Comparison of ENCODE assay signal across 28 mouse cellular contexts in genomic region chr4:26542511-26542910, GRCm38 (mm10).
DNase-seq lines count a peak whose midpoint lies in the region; ATAC-seq and TF ChIP-seq lines count a peak whose summit lies in the region.
"Had no signal": no experiment of that assay in that cellular context is flagged by ENCODE, and none has a peak within 500 bp of the region (broad histone marks: within the 10 kb centered on the region; RNA-seq: fewer than 3 reads in every experiment).

No protein-coding gene starts in this region.

- DNase-seq in lung, embryonic 14.5 days = peak; percentile 3
- DNase-seq in lung, adult 2 months = no peak
- DNase-seq in intestine, embryonic 14.5 days (ENCODE audit: low spot score) = no peak
- peak; percentile 78 for DNase-seq in yolk sac, embryonic 10.5 days (ENCODE audit: low spot score)
- DNase-seq in urinary bladder, postnatal 14 days (ENCODE audit: low spot score) = no peak
- DNase-seq in heart, postnatal 14 days = no peak
- DNase-seq: adrenal gland, adult 8-10 months; adrenal gland, postnatal 25 days; cerebellum, adult 11-12 months; cerebellum, adult 8-10 months; cerebellum, postnatal 14 days; gastrocnemius, postnatal 36 days; heart, adult 2 months; heart, postnatal 4 days; kidney, adult 11 months; kidney, adult 8-10 months had no signal

- H3K4me3 ChIP-seq in lung, embryonic 14.5 days (ENCODE audit: low read depth, low read length) = no peak overlapping the region
- H3K4me3 ChIP-seq in lung, adult 2 months (replicated peaks; ENCODE audit: extremely low read depth, low read depth, low read length) = no peak overlapping the region
- no peak overlapping the region for H3K4me3 ChIP-seq in intestine, embryonic 14.5 days (ENCODE audit: low read depth, low read length)
- H3K4me3 ChIP-seq in intestine, postnatal 0 days (ENCODE audit: low read depth, low read length) = no peak overlapping the region
- H3K4me3 ChIP-seq: embryonic facial prominence, embryonic 12.5 days; embryonic facial prominence, embryonic 15.5 days; forebrain, embryonic 12.5 days; forebrain, embryonic 15.5 days; heart, adult 2 months; heart, embryonic 10.5 days; heart, embryonic 13.5 days had no signal

- H3K4me1 ChIP-seq in lung, embryonic 14.5 days (ENCODE audit: insufficient read depth) = no peaks in the 10 kb centered on the region
- H3K4me1 ChIP-seq in lung, adult 2 months (ENCODE audit: control insufficient read depth, insufficient read depth, low read length) = no peaks in the 10 kb centered on the region
- no peaks in the 10 kb centered on the region for H3K4me1 ChIP-seq in intestine, embryonic 14.5 days (replicated peaks; ENCODE audit: control insufficient read depth, insufficient read depth, low read length)
- no peaks in the 10 kb centered on the region for H3K4me1 ChIP-seq in intestine, postnatal 0 days (replicated peaks; ENCODE audit: control insufficient read depth, insufficient read depth, low read length)
- H3K4me1 ChIP-seq: embryonic facial prominence, embryonic 12.5 days; embryonic facial prominence, embryonic 15.5 days; forebrain, embryonic 12.5 days; forebrain, embryonic 15.5 days; heart, embryonic 10.5 days; heart, embryonic 13.5 days had no signal

- TF ChIP-seq CTCF in lung, embryonic 14.5 days (IDR thresholded peaks at IDR 0.05; ENCODE audit: low read depth) = no peak
- TF ChIP-seq CTCF in lung, adult 2 months (IDR thresholded peaks at IDR 0.05; ENCODE audit: insufficient read depth, low read length) = no peak
- TF ChIP-seq CTCF in intestine, postnatal 0 days (IDR thresholded peaks at IDR 0.05; ENCODE audit: low read depth) = no peak

- no peak overlapping the region for H3K9ac ChIP-seq in lung, embryonic 14.5 days
- H3K9ac ChIP-seq in intestine, embryonic 14.5 days (ENCODE audit: low read length) = no peak overlapping the region
- H3K9ac ChIP-seq in intestine, postnatal 0 days (ENCODE audit: low read depth, low read length) = no peak overlapping the region
- H3K9ac ChIP-seq: embryonic facial prominence, embryonic 12.5 days; embryonic facial prominence, embryonic 15.5 days; forebrain, embryonic 12.5 days; forebrain, embryonic 15.5 days; heart, embryonic 13.5 days; hindbrain, embryonic 14.5 days had no signal

- H3K4me2 ChIP-seq in lung, embryonic 14.5 days = no peak overlapping the region
- H3K4me2 ChIP-seq in intestine, embryonic 14.5 days (ENCODE audit: low read length) = no peak overlapping the region
- no peak overlapping the region for H3K4me2 ChIP-seq in intestine, postnatal 0 days (replicated peaks; ENCODE audit: low read depth)
- H3K4me2 ChIP-seq: embryonic facial prominence, embryonic 12.5 days; embryonic facial prominence, embryonic 15.5 days; forebrain, embryonic 12.5 days; forebrain, embryonic 15.5 days; heart, embryonic 13.5 days; hindbrain, embryonic 14.5 days had no signal

- no peaks in the 10 kb centered on the region for H3K27me3 ChIP-seq in lung, embryonic 14.5 days (ENCODE audit: insufficient read depth, low read length)
- H3K27me3 ChIP-seq in intestine, embryonic 14.5 days (replicated peaks; ENCODE audit: control insufficient read depth, insufficient read depth, low read length) = no peaks in the 10 kb centered on the region
- H3K27me3 ChIP-seq in intestine, postnatal 0 days (replicated peaks; ENCODE audit: control insufficient read depth, insufficient read depth, low read length) = no peaks in the 10 kb centered on the region
- H3K27me3 ChIP-seq: embryonic facial prominence, embryonic 12.5 days; embryonic facial prominence, embryonic 15.5 days; forebrain, embryonic 12.5 days; forebrain, embryonic 15.5 days; heart, embryonic 13.5 days had no signal

- no peak for TF ChIP-seq POLR2A in lung, adult 2 months (IDR thresholded peaks at IDR 0.05; ENCODE audit: borderline replicate concordance, extremely low read depth, low read depth, low read length)

- no peaks in the 10 kb centered on the region for H3K36me3 ChIP-seq in lung, embryonic 14.5 days (ENCODE audit: insufficient read depth)
- H3K36me3 ChIP-seq in intestine, embryonic 14.5 days (ENCODE audit: control insufficient read depth, insufficient read depth, low read length) = no peaks in the 10 kb centered on the region
- no peaks in the 10 kb centered on the region for H3K36me3 ChIP-seq in intestine, postnatal 0 days (ENCODE audit: control insufficient read depth, insufficient read depth)
- H3K36me3 ChIP-seq: embryonic facial prominence, embryonic 12.5 days; embryonic facial prominence, embryonic 15.5 days; forebrain, embryonic 12.5 days; forebrain, embryonic 15.5 days; heart, embryonic 10.5 days; heart, embryonic 13.5 days had no signal

- no peak overlapping the region for H3K27ac ChIP-seq in lung, embryonic 14.5 days (ENCODE audit: low read depth)
- H3K27ac ChIP-seq in intestine, embryonic 14.5 days (ENCODE audit: low read depth) = no peak overlapping the region
- no peak overlapping the region for H3K27ac ChIP-seq in intestine, postnatal 0 days (ENCODE audit: low read depth, low read length)
- H3K27ac ChIP-seq: embryonic facial prominence, embryonic 12.5 days; embryonic facial prominence, embryonic 15.5 days; forebrain, embryonic 12.5 days; forebrain, embryonic 15.5 days; heart, adult 2 months; heart, embryonic 10.5 days; heart, embryonic 13.5 days; hindbrain, embryonic 14.5 days; hindbrain, postnatal 0 days had no signal

- no peak for ATAC-seq in lung, embryonic 14.5 days (ENCODE audit: insufficient read depth)
- ATAC-seq in intestine, embryonic 14.5 days (replicated peaks; ENCODE audit: low FRiP score, low TSS enrichment, low read depth) = 0 out of 2 replicates have a peak, but pooled peaks have one; percentile 27
- ATAC-seq in intestine, postnatal 0 days = 0 out of 2 replicates have a peak, but pooled peaks have one; percentile 56
- no peak for ATAC-seq in megakaryocyte, adult 5-6 weeks (ENCODE audit: poor library complexity, severe bottlenecking)
- ATAC-seq: activated CD4-positive, CD25-positive, alpha-beta regulatory T cell, adult 4 months; CD4-positive, CD25-positive, alpha-beta regulatory T cell, adult 4 months; forebrain, embryonic 15.5 days; hindbrain, postnatal 0 days had no signal

- intact Hi-C loops in heart, postnatal 14 days (cut with DNase I) = no loop called here

- H3K9me3 ChIP-seq in lung, embryonic 14.5 days (ENCODE audit: low read depth, low read length) = no peaks in the 10 kb centered on the region
- no peaks in the 10 kb centered on the region for H3K9me3 ChIP-seq in intestine, embryonic 14.5 days (ENCODE audit: control insufficient read depth, low read length)
- no peaks in the 10 kb centered on the region for H3K9me3 ChIP-seq in intestine, postnatal 0 days (ENCODE audit: control insufficient read depth)
- H3K9me3 ChIP-seq: embryonic facial prominence, embryonic 12.5 days; embryonic facial prominence, embryonic 15.5 days; forebrain, embryonic 12.5 days; forebrain, embryonic 15.5 days; heart, embryonic 10.5 days; heart, embryonic 13.5 days had no signal

- 46% methylated on average over 2 of the region's 2 CpGs for WGBS in lung, embryonic 14.5 days
- WGBS in lung, adult 2 months = 43% methylated on average over 2 of the region's 2 CpGs
- WGBS in intestine, embryonic 14.5 days = 49% methylated on average over 2 of the region's 2 CpGs
- 44% methylated on average over 2 of the region's 2 CpGs for WGBS in intestine, postnatal 0 days

Comparison
In these comparisons a context has a peak if more than half of its experiments do, and no peak if none do; other contexts are left out.
1. DNase-seq: peak in lung, embryonic 14.5 days (single experiment) and yolk sac, embryonic 10.5 days (single experiment); none in lung, adult 2 months (single experiment), intestine, embryonic 14.5 days (single experiment), urinary bladder, postnatal 14 days (single experiment) and heart, postnatal 14 days (0 of 2).
2. ATAC-seq: peak in intestine, embryonic 14.5 days (single experiment) and intestine, postnatal 0 days (single experiment); none in lung, embryonic 14.5 days (single experiment) and megakaryocyte, adult 5-6 weeks (single experiment).